Mouse (Mus musculus) lung, adult 2 months (tissue): Measurements from ENCODE around the gene Bcl11a.

ENCODE experiments used
- CTCF ChIP-seq: fragments of 200-500 bp; IDR thresholded peaks from 2 replicates; pipeline ENCODE4 v1.5.1; 2011; ENCODE audit warnings: mild to moderate bottlenecking, low read length, control low read depth; ENCODE audit not compliant: insufficient read depth
- POLR2A ChIP-seq: fragments of 200-500 bp; IDR thresholded peaks from 2 replicates; pipeline ENCODE4 v1.6.1; 2011; ENCODE audit warnings: low read depth, mild to moderate bottlenecking, control low read depth, low read length, borderline replicate concordance; ENCODE audit errors: extremely low read depth

- TF ChIP-seq POLR2A: no peak
- TF ChIP-seq CTCF: no peak
These were observed at the start of gene Bcl11a for GRCm38 (mm10) chr11:24077795-24078705.
